Mouse (Mus musculus) neural tube, embryonic 11.5 days (tissue): ENCODE results near the gene Rpl36. TPM values are rescaled to one million over a fixed set of nuclear protein-coding genes. Genes with fewer than 3 reads are reported as not detected.

Source experiments
- ATAC-seq: fragments of 200-750 bp; cut with Nextera tagmentation; 2 replicates; pipeline ENCODE4 v1.8.0; 2017; ENCODE audit warnings: moderate number of reproducible peaks, mild to moderate bottlenecking, moderate TSS enrichment, moderate library complexity; ENCODE audit not compliant: insufficient read depth, low FRiP score, low TSS enrichment
- DNase-seq: peaks from one replicate; pipeline ENCODE4 v3.0.0-alpha.2; 2015; ENCODE audit warnings: low spot score
- H3K27ac ChIP-seq: fragments of 300-500 bp; sonication (generic); 2 replicates; pipeline ENCODE4 v1.5.1; 2014; ENCODE audit warnings: low read depth, mild to moderate bottlenecking, low read length
- H3K27me3 ChIP-seq: fragments of 300-500 bp; sonication (generic); 2 replicates; pipeline ENCODE4 v1.6.1; 2014; ENCODE audit warnings: mild to moderate bottlenecking, low read length, mixed read lengths; ENCODE audit not compliant: control insufficient read depth, insufficient read depth
- H3K36me3 ChIP-seq: fragments of 300-500 bp; sonication (generic); 2 replicates; pipeline ENCODE4 v1.6.1; 2014; ENCODE audit warnings: mild to moderate bottlenecking, low read length, moderate library complexity, mixed read lengths; ENCODE audit not compliant: control insufficient read depth, insufficient read depth
- H3K4me1 ChIP-seq: fragments of 300-500 bp; sonication (generic); 2 replicates; pipeline ENCODE4 v1.6.1; 2014; ENCODE audit warnings: low read length, mixed read lengths; ENCODE audit not compliant: control insufficient read depth, insufficient read depth
- H3K4me2 ChIP-seq: fragments of 300-500 bp; sonication (generic); 2 replicates; pipeline ENCODE4 v1.6.1; 2014; ENCODE audit warnings: low read depth, mild to moderate bottlenecking, moderate library complexity
- H3K4me3 ChIP-seq: fragments of 300-500 bp; sonication (generic); 2 replicates; pipeline ENCODE4 v1.5.1; 2014; ENCODE audit warnings: low read depth, low read length
- H3K9ac ChIP-seq: fragments of 300-500 bp; sonication (generic); 2 replicates; pipeline ENCODE4 v1.6.1; 2014; ENCODE audit warnings: mild to moderate bottlenecking, low read length
- H3K9me3 ChIP-seq: fragments of 300-500 bp; sonication (generic); 2 replicates; pipeline ENCODE4 v1.6.1; 2016; ENCODE audit warnings: low read length; ENCODE audit not compliant: control insufficient read depth
- WGBS: fragments of 180-500 bp; shearing (Covaris S2); extraction: QIAGEN DNeasy Blood & Tissue Kit; methylation state at CpG from one replicate; pipeline ENCODE4 v1.1.7; 2014; 5-methylcytosine and 5-hydroxymethylcytosine counted together
- polyA plus RNA-seq: library from polyadenylated mRNA; unstranded; fragments of >200 nt; fragmentation: Nextera tagmentation; extraction: Ambion mirVana; gene quantifications from 2 replicates; pipeline ENCODE4 v1.2.1, GENCODE M21; 2014

Gene Rpl36
- polyA plus RNA-seq, 1 experiment from 2014 or later: 1,299 TPM

- DNase-seq (peak; percentile 100), ATAC-seq (peak; percentile 93)
- Histone ChIP-seq H3K4me1 (peaks cover 30% of the 10 kb centered on the region), H3K4me3 (peak within 1 kb of the TSS; percentile 97), H3K9ac (peak within 1 kb of the TSS; percentile 88), H3K36me3 (peaks cover 27% of the 10 kb centered on the region), H3K27me3 (no peaks in the 10 kb centered on the region), H3K9me3 (no peaks in the 10 kb centered on the region), H3K4me2 (peak within 1 kb of the TSS; percentile 81), H3K27ac (peak within 1 kb of the TSS; percentile 90)
- WGBS: under 1% methylated on average over 94 of the region's 101 CpGs
These were observed 28.7 kb upstream of the Rpl36 start, which contains the start of the genes Safb2 and Safb for GRCm38 (mm10) chr17:56584257-56585130. Gene Safb2, minus strand, starts transcription at chr17:56584585. Gene Safb, plus strand, starts transcription at chr17:56584825.

GRCm38 (mm10) chr17:56585171-56585821 is 27.9 kb upstream of the Rpl36 start:
- Histone ChIP-seq H3K27ac (peak overlapping the region; percentile 86), H3K27me3 (no peaks in the 10 kb centered on the region), H3K36me3 (peaks cover 33% of the 10 kb centered on the region), H3K9ac (peak overlapping the region; percentile 87), H3K4me1 (peaks cover 30% of the 10 kb centered on the region), H3K4me2 (peak overlapping the region; percentile 81), H3K9me3 (no peaks in the 10 kb centered on the region), H3K4me3 (peak overlapping the region; percentile 97)
- DNase-seq: peak; percentile 59
- ATAC-seq: peak; percentile 40
- under 1% methylated on average over 61 of the region's 61 CpGs for WGBS

GRCm38 (mm10) chr17:56587773-56588172 is 25.4 kb upstream of the Rpl36 start:
- no peak overlapping the region for H3K4me3 ChIP-seq
- no peak for DNase-seq
- 50% methylated on average over 1 of the region's 1 CpGs for WGBS
- H3K36me3 ChIP-seq: peaks cover 27% of the 10 kb centered on the region
- no peaks in the 10 kb centered on the region for H3K27me3 ChIP-seq
- no peak overlapping the region for H3K4me2 ChIP-seq
- ATAC-seq: no peak
- H3K9ac ChIP-seq: no peak overlapping the region
- H3K27ac ChIP-seq: no peak overlapping the region
- peaks cover 23% of the 10 kb centered on the region for H3K4me1 ChIP-seq
- H3K9me3 ChIP-seq: no peaks in the 10 kb centered on the region

DNA sequence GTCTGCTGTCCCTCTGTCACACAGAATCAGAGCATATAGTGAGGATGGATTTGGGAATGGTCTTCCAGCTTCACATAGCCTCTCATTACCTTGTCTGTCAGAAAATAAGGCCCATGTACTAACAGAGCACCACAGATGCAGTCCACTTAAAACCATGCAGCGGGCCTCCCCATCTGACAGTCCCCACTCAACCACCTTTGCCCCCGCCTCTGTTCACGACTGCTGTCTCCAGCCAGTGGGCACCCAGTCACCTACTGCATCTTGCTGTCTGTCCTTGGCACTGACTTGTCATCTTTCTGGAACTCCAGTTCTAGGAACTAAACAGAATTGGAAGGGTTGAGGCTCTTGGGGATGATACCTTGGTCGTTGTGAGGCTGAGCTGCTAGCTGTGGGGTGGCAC is 24.3 kb upstream of the Rpl36 start:
- no peak overlapping the region for H3K9ac ChIP-seq
- H3K9me3 ChIP-seq: no peaks in the 10 kb centered on the region
- 93% methylated on average over 4 of the region's 4 CpGs for WGBS
- H3K4me1 ChIP-seq: peaks cover 14% of the 10 kb centered on the region
- no peak overlapping the region for H3K4me2 ChIP-seq
- DNase-seq (no peak), ATAC-seq (no peak)
- peaks cover 33% of the 10 kb centered on the region for H3K36me3 ChIP-seq
- H3K27me3 ChIP-seq: no peaks in the 10 kb centered on the region
- H3K4me3 ChIP-seq: no peak overlapping the region
- H3K27ac ChIP-seq: no peak overlapping the region

GRCm38 (mm10) chr17:56592553-56592952 is 20.7 kb upstream of the Rpl36 start:
- no peak for ATAC-seq
- Histone ChIP-seq H3K27ac (no peak overlapping the region), H3K36me3 (peaks cover 50% of the 10 kb centered on the region), H3K9me3 (no peaks in the 10 kb centered on the region), H3K9ac (no peak overlapping the region), H3K27me3 (no peaks in the 10 kb centered on the region), H3K4me3 (no peak overlapping the region), H3K4me1 (no peaks in the 10 kb centered on the region), H3K4me2 (no peak overlapping the region)
- DNase-seq: no peak

DNA sequence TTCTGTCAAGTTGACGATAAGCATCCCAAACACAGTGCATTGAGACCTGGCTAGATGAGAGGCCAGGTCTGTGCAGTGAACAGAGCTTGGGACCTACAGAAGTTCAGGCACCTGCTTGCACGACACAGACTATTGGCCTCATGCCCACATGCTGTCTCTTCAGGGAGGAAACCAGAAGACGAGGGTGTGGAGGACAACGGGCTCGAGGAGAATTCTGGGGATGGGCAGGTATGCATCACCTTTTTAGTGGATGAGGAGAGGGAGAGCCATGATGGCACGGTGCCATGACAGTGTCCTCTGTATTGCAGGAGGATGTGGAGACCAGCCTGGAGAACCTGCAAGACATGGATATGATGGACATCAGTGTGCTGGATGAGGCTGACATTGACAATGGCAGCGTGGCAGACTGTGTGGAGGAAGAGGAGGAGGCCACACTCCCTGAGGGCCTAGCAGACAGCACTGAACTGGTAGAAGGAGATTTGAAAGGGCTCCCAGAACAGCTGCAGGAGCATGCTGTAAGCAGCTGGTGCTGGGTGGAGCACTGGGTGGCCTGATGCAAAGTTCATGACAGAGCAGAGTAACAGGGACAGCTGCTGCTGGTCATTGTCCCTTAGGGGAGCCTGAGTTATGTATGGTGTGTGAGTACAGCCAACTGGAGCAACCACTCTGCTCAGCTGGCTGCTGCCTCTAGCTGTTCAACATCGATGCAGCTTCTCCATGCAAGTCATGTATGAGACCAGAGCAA is 19.5 kb upstream of the Rpl36 start:
- peaks cover 52% of the 10 kb centered on the region for H3K36me3 ChIP-seq
- H3K4me2 ChIP-seq: no peak overlapping the region
- no peak overlapping the region for H3K27ac ChIP-seq
- H3K4me3 ChIP-seq: no peak overlapping the region
- 94% methylated on average over 8 of the region's 8 CpGs for whole genome bisulfite sequencing
- no peak for ATAC-seq
- no peak for DNase-seq
- H3K4me1 ChIP-seq: no peaks in the 10 kb centered on the region
- H3K9ac ChIP-seq: no peak overlapping the region
- H3K9me3 ChIP-seq: no peaks in the 10 kb centered on the region
- no peaks in the 10 kb centered on the region for H3K27me3 ChIP-seq

DNA sequence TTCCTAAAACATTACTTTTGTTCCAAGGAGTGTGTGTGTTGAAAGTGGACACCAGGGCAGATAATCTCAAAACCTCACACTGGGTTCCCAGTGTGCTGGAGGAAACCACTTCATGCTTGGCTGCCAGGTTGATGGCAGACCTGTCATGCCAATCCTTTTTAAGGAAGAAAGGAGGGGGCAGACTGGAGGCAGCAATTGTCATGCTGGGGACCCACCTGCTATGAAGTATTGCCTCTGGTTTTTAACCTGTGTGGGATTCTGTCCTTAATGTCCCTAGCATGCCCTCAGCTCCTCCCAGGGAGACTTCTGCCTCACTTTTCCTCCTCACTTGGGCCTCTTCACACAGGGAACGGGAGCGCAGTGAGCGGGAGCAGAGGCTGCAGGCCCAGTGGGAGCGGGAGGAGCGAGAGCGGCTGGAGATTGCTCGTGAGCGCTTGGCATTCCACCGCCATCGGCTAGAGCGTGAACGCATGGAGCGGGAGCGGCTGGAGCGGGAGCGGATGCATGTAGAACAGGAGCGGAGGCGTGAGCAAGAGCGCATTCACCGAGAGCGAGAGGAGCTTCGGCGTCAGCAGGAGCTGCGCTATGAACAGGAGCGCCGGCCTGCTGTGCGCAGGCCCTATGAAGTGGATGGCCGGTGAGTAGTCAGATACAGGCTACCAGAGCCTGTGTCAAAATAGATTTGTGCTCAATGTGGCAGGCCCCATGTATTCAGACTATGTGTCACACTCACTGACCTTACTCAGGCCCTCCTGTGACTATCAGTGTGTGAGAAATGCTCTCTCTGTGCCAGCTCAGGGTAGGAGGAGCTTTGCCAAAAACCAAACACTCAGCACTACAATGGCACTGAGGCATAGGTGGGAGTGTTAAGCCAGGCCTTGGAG is 9.8 kb upstream of the Rpl36 start:
- H3K4me2 ChIP-seq: no peak overlapping the region
- H3K4me3 ChIP-seq: no peak overlapping the region
- H3K9ac ChIP-seq: no peak overlapping the region
- 97% methylated on average over 28 of the region's 28 CpGs for WGBS
- no peak overlapping the region for H3K27ac ChIP-seq
- no peaks in the 10 kb centered on the region for H3K9me3 ChIP-seq
- DNase-seq: no peak
- no peaks in the 10 kb centered on the region for H3K27me3 ChIP-seq
- H3K36me3 ChIP-seq: peaks cover 55% of the 10 kb centered on the region
- no peak for ATAC-seq
- H3K4me1 ChIP-seq: peaks cover 2% of the 10 kb centered on the region; the same call in 1 of the 2 replicates

- H3K4me1 ChIP-seq: peaks cover 6% of the 10 kb centered on the region; the same call in 1 of the 2 replicates
- peaks cover 55% of the 10 kb centered on the region for H3K36me3 ChIP-seq
- WGBS: 87% methylated on average over 9 of the region's 9 CpGs
- no peak overlapping the region for H3K27ac ChIP-seq
- DNase-seq (no peak), ATAC-seq (no peak)
- no peak overlapping the region for H3K4me2 ChIP-seq
- H3K4me3 ChIP-seq: no peak overlapping the region
- H3K9me3 ChIP-seq: no peaks in the 10 kb centered on the region
- no peaks in the 10 kb centered on the region for H3K27me3 ChIP-seq
- no peak overlapping the region for H3K9ac ChIP-seq
These were observed 9.2 kb upstream of the Rpl36 start for GRCm38 (mm10) chr17:56604070-56604380.
